Mouse (Mus musculus): Measurements from ENCODE around the gene Ranbp1.

DNA sequence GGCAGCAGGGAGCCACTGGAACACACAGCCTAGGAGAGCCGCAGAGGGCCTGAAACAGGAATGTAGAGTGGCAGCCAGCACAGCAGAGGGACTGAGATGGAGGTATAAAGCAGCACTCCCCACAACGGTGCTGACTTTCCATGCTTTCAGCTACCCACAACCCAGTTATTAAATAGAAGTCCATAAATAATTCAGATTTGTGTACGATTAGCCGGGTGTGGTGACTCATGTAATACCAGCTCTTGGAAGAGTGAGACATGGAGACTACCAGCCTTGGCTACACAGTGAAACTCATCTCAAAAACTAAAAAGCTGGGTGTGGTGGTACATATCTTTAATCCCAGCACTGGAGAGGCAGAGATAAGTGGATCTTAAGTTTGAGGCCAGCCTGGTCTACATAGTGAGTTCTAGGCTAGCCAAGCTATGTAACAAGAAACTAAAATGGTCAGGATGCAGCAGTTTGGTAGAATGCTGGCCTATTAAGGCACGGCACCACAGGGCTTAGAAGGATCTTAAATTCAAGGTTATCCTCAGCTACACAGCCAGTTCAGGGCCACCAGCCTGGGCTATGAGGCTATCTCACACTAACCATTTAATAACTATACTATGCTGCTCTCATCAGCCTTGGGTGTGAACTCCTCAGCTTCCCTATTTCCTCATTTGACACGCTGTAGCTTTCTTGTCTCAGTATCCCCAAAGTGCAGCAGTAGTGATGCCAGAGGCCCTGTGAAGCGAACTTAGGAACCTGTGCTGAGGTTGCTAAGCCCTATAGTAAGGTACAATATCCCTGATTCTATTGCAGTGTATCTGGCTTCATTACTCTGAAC, 11.6 kb downstream of the Ranbp1 start:
- TF ChIP-seq POLR2A (IDR thresholded peaks at IDR 0.05; ENCODE audit: borderline replicate concordance, low read depth, low read length) (no peak), CTCF (IDR thresholded peaks at IDR 0.05; ENCODE audit: low read depth, low read length) (no peak)
